Mouse (Mus musculus) cerebral cortex, adult 2 months (tissue): ENCODE measurements around the gene Heca.

ENCODE experiments used
- WGBS: fragments of 180-500 bp; shearing (Covaris S2); methylation state at CpG from one replicate; pipeline ENCODE4 v1.1.7; 2018; 5-methylcytosine and 5-hydroxymethylcytosine counted together

Gene Heca

DNA sequence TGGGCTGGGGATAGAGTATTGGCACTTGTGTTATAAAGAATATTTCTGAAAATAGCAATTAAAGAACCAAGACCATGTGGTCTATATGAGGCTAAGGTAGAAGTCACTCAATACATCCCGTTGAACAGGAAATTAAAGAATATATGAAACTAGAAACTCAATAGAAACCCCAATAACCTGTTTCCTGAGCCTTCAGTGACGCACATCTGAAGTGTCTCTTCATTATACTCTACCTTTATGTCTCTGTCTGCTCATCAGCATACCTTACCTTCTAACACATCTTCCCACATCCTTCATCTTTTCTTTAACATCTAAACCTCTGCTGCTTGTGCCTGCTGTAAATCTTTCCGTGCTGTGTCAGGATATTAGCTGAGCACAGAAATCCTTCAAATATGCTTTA is 67.8 kb downstream of the Heca start:
- 93% methylated on average over 3 of the region's 3 CpGs for WGBS

DNA sequence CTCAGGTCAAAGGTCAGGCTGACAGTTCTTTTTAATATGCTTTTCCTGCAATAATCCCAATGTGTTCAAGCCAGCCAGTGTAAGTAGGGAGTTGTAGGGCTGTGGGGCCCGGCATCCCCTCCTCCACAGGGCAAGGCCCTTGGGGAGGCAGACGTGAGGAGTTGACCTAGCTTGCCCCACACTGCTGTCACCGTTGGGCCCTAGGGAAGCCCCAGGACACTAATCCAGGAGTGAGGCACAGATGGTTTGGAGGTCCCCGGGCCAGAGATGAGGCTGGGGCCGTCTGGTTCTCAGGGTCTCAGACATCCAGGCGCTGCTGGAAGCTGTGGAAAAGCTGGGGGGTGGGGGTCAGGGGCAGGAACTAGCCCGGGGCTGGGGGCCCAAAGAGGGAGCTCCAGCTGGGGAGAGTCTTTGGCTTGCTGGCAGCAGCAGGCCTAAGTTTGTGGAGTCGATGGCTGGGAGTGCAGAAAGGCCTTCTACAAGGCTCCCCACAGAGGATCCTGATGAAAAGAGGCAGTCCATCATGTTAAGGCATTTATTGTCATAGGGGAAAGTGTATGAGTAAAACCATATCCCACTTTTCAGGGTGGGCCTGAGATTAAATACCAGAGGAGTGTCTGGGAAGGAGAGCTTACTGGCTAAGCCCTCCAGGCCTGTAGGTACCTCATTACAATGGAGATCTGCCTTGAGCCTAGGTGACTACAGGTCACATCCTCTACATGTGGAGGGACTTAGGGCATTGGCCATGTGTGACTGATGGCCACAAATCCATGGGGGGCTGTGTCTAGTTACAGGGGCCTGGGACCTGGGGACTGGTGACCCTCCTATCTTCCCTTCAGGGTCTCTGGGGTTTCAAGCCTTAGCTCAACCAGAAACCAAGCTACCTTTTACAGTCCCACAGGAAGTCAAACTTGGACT is 69.6 kb downstream of the Heca start:
- WGBS, result 73% methylated on average over 8 of the region's 8 CpGs

DNA sequence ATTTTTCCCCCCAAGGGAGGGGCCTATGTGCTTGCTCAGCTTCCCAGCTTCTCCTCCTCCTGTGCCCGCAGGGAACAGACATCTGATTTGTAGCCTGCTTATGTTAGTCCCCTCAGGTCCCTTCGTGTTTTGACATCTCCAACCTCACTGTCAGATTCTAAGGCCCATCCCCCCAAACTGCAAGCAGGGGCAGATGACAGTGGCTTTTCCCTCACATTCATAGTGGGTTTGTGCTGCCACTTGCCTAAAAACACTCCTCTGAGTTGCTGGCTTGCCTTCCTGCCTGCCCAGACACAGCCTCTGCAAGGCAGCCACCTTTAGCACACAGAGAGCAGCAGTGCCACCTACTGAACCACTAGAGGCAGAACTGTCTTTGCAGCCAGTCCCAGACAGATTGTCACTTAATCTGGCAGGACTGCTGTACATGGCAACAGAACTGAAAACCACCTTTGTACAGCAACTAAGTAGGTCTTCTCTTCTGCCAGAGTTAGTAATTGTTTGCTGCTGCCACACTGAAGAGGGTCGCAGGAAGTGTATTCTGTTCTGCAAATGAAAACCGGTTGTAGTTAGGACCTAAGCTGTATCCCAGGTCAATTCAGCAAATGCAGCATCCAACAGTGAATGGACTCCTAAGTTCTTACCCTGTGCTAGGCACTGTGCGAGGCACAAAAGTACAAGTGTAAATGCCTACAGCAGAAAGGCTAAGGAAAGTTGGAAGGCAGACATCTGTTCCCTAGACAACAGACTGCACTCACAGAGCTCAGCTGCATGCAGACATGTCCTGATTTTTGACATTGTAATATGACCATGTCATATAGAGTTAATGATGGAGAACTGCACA is 77.8 kb downstream of the Heca start:
- 27% methylated on average over 5 of the region's 5 CpGs for WGBS

DNA sequence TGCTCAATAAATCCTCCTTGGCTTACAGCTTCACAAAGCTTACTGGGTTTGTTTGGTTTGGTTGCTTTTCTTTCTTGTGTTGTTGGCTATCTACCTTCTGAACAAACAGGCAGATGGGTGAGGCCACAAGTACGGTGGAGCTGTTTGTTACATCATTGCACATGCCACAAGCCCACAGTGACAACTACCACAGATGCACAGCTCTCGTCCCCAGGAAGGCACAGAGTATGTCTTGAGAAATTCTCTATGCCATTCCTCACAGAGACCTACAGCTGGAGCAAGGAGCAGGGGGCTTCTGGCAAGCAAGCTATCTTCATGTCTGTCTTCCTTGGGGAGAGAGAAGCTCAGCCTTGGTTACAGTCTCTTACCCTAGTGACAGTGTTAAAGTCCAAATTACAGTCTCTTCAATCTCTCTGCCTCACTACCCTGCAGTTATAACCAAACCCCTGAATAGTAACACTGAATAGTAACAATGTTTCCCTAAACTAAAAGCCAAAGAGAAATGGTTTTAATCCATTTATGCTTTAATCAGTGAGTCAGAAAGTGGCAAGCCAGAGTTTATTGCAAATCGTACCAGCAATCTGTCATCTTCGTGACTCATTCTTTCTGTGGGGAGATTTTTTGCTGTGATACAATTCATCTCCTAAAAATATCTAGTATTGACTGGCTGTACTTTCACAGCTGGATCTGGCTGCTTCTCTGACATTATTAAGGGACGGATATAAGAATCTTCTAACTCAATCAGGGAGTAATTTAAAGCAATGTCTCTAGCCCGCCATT is 87.0 kb downstream of the Heca start:
- WGBS, result 49% methylated on average over 6 of the region's 6 CpGs

DNA sequence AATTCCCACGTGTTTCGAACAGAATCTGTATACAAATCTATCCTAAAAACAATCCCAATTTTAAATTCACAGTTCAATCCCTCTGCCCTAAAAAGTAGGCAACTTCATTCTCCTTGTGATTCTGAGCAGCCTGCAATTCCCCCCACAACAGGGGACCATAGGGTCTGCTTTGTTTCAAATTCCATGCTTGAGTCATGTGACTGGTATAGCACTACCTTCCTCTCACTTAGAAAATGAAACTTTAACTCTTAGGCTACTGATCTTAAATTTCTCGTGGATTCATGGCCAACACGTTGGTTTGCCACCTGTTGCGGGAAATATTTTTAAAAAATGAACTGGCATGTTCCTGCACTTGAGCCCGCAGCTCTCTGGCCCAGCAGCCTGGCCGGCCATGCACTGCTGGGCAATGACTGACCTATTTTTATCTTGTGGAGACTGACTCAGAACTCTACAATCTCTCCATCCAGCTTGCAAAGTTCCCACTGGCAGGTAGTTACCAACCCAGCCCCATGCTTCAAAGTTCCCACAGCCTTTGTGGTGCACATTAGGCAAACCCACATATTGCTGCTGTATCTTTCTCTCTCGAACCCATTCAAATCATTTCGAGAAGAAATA is 90.1 kb downstream of the Heca start:
- 89% methylated on average over 9 of the region's 9 CpGs for WGBS

DNA sequence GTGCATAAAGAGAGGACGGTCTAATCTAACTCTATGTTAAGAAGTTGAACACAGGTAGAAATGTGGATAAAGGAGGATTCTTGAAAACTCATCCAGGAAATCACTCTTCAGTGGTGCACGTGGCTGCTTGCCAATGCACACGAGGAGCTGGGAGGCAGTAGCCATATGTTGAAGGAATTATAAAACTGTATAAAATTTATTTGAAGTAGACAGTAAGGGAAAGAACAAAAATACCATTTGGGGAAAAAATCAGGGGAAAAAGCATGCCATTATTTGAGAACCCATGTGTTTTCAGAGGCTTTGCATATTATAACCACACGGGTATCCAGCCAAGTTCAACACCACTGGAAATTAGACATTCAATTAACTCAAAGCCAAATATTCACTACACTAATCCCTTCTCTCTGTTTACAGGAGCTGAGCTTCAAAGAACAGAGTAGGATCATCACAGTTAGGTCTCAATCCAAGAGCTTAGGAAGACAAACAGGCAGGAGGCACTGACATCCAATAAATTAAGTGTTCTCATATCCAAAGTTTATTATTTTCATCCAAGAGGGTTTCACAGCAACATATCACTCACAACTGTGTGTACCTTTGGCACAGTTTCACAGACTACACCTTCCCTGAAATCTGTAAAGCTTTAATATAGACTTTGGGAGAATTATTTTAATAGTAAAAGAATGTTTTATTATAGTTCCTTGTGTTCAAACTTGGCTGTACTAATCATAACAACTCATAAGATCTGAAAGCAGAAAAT is 102.9 kb downstream of the Heca start:
- 26% methylated on average over 4 of the region's 4 CpGs for WGBS

DNA sequence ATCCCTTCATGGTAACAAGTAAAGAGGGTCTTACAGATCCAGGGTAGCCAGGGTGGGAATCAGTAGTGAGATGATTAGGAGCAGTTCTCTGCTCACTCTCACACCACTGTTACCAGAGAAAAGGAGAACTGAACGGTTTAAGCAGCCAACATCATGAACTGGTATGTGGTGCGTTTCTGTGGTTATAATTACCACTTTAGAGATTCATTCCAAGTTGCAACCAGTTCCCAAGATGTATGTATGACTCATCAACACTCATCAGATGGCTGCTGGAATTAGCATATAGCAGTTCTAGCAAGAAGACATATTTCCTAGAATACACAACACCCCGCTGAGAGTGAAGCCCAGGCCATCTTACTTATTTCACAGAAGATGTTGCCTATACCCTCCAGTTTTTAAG is 105.8 kb downstream of the Heca start:
- 40% methylated on average over 3 of the region's 3 CpGs for WGBS

DNA sequence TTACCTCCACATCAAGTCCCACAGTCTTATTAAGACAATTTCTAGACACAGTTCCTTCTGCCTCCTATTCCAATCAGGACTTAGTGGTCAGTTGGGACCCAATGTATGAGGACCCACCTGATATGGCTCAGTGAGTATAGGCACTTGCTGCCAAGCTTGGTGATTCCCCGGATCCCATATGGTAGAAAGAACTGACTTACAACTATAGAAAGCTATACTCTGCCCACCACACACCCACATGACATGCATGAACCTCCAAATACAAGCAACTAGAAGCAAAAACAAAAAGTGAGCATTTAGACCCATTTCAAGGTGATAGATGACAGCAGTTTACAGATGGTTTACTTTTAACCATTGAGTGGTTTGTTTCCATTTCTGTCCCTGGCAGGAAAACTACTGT is 111.6 kb downstream of the Heca start:
- 76% methylated on average over 1 of the region's 1 CpGs for WGBS

DNA sequence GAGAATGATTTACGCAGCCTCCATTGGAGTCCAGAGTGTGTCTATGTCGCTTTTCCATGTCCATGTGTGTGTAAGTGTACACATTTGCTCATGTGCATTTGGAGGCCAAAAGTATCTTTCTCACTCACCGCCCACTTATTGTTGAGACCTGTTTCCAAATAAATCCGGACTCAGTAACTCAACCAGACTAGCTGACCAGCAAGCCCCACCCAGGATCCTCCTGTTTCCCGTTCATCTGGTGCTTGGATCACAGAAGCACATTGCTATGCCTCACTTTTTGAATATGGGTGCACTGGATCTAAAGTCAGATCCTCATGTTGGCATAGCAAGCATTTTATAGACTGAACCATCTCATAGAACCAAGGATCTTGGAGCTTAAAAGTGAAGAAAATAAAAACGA is 112.8 kb downstream of the Heca start:
- 82% methylated on average over 6 of the region's 6 CpGs for WGBS

DNA sequence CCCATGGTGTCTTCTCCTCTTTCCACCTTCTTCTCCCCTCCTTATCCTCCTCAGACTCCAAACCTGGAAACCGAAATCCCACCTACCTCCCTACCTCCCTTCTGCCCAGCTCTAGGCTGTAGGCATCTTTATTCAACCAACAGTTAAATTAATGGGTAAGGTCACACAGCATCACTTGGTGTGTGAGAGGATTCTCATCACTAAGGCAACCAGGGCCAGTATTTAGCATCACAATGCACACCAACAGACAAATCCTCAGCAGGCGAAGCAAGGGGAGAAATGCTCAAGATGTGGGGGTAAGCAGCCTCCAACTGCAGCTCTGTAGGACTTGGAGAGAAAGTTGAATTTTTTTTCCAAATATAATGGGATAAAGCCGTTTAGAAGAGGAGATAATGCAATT is 116.8 kb downstream of the Heca start:
- 59% methylated on average over 3 of the region's 3 CpGs for WGBS

DNA sequence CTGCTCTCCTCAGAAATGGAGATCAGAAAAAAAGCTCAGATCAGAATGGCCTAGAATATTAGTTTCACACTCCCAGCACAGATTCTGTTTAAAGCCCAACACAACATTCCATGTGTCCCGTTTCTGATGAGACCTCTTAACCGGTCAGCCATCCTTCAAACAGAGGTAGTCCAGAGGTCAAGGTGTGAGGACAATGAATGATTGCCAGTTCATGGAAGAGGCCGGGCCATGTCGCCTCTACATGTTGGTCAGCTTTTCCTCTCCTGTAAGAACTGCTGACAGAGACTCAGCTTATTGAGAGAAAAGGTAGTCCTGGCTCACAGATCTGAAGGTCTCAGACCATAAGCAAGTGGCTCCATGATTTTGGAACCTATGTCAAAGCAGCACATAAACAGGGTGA is 118.7 kb downstream of the Heca start:
- WGBS, result 95% methylated on average over 4 of the region's 4 CpGs

DNA sequence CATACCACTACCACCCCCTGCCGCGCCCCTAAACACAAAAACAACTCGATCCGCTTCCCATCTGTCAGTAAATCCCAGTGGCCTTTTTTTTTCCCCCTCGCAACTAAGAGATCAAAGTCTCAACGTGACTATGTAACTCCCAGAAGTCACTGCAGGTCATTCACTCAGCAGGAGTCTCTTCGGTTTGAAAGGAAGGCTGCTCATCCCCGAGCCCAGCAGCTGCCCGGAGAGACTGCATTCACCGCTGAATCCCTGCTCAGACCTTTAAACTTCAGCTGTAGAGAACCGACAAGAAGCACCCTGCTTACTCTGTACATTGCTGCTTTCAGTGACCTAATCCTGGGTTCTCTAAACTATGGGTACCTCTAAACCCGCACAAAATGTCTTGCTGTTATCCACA is 120.5 kb downstream of the Heca start:
- 29% methylated on average over 12 of the region's 12 CpGs for WGBS

DNA sequence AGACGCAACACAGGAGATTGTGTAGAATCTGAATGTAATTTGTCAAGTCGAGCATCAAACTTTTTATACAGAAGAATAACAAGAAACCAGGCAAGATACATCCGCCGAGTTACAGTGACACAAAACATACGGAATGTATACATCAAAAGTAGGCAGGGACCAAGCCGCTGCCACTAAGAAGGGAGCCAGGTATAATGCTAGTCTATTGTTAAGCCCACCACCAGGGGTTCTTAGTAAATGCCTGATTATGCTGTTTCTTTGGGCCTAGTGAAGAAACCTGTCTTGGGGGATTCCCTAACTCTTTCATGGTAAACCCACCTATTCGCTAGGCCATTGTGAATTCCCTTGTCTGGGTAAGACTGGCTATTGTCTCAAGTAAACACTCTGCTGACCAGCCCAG is 127.4 kb downstream of the Heca start:
- 89% methylated on average over 7 of the region's 7 CpGs for WGBS
